Mouse (Mus musculus) ZHBTc4 (cell line): ENCODE measurements at regions not wholly inside any gene's neighbourhood (a gene's known extent, or its start where the extent isn't known, plus 50 kb on each side); places are given as distances from the start of the nearest gene placed in this dataset.

Source experiments
- DNase-seq: peaks from one replicate; pipeline ENCODE4 v3.0.0-alpha.2; 2011; ENCODE audit warnings: low read depth, low spot score

DNA sequence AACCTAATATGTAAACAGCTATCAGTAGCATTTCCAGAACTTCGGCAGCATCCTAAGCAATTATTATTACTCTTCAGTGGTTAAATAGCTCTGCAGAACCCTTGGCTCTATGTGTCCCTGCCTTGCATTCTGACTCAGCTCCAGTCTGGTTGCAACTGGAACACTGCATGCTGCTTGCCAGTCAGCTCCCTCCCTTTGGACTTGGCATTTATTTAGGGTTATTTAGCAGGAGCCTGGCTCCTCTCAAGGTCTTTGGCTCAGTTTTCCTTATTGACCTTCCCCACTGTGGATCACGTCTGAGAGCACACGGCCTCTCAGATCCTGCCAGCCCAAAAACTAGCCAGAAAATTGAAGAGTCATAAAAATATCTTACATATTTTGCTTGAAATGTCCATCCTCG lies 217.4 kb downstream of the Speer2 start:
- DNase-seq: no peak

DNA sequence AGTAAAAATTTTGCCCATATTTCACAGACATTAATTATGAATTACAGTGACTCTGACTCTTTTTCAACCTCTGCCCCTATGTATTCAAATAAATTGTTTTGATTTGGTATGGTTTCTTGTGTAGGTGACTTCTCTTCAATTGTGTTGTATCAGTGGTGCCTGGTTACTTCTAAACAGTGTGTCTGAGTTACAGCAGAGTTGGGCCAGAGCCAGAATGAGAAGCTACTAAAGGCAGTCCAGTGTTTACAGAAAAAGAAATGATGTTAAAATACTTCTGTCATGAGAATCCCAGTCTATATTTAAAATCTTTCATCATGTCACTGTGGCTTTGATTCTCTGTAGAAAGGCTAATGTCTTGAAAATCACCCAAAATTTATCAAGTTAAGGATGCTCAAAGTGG lies 255.8 kb downstream of the Speer2 start:
- no peak for DNase-seq

DNA sequence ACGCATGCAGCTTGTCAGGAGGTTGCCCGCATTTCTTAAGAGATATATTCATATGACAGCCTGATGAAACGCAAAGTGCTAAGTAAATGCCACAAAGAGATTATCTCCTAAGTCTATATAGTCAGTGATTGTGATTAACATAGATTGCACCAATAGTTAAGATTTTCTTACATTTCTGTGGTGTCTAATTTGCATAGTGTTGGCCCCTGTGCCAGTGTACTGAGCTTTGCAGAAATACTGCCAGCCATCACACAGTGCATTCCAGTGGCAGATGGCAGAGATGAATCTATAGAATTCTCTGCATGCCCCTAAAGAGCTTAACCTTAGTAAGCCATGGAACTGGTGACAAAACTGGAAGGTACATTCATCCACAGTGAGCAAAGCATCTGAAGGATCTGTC lies 262.6 kb downstream of the Speer2 start:
- DNase-seq: no peak

DNA sequence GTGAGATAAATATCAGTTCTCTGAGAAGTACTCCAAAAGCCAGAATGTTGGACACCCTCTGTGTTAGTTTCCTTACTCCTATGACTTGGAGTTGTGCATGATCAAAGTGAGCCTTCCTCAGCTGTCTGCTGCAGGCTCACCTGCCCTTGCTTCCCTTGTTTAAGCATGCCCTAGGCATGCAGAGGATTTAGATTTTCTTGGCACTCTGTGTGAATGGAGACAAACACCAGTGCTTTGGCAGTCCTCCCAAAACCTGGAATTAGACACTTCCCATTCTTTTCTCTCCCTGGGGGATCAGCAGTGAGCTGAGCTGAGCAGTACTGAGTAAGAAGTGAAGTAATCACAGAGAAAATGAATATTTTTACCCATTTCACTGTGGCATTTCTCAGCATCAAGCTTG lies 286.3 kb downstream of the Speer2 start:
- peak; percentile 2 for DNase-seq

DNA sequence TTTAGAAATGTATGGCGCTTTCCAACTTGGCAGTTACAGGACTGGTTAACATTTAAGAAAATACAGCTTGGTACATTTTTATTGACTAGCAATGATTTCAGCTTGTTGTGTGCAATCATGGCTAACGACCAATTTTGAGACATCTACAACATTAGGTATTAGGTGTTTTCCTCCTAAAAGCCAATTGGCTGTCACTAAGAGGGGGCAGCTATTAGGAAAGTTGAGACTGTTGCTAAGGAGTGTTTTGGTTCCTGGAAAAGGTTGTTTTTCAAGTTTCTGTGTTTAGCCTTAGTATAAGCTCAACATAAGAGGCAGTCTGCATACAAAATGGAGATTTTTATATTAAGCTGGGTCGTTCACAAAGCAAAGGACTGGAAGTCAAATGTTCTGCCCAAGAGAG lies 295.4 kb downstream of the Speer2 start:
- no peak for DNase-seq

DNA sequence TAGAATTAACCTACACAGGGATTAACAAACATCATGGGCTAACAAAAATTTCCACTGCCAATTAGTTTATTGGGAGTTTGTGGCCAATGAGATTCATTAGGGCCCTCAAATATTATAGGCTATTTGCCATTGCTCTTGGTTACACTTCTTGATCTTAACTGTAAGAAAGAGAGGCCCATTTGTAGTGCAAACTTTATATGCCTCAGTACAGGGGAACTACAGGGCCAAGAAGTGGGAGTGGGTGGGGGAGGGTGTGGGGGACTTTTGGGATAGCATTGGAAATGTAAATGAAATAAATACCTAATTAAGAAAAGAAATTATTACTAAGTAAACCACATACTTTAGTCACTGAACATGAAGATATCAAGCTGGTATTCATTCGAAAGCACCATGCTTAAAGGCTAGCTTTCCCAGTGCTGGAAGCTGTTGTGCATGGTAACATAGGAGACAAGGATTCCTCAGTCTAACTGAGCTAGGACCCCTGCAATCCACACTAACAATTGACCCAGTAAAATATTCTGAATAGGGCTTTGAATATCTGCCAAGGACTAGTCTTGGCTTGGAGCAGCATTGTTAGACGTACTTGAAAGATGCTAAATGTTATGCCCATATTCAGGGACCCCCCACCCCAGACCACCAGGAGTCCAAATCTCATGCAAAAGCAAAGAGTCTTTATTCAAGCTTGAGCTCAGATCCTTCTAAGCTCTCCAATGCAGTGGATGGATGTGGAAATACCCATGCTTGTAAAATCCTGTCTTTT lies 295.9 kb downstream of the Speer2 start:
- peak; percentile 11 for DNase-seq
